Mouse (Mus musculus): ENCODE data around the gene Aldoc.

Aldoc gene

DNA sequence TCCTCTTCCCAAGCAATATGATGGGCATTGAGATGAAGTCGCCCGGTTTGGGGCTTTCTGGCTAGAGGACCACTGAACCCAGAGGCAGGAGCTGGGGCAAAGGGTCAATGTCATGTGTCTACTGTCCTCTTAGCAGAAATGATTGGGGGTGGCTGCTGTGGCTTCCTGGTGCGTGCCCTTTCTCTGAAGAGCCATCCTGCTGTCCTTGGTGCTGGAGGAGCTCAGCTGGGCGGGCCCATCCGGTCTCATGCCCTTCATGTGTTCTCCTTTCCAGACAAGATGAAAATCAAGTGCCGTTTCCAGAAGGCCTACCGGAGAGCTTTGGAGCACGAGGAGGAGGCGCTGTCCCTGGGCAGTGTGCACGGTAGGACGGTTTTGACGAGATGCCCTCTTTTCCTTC, 9.9 kb downstream of the Aldoc start:
- no peak for DNase-seq (ENCODE audit: low spot score)

DNA sequence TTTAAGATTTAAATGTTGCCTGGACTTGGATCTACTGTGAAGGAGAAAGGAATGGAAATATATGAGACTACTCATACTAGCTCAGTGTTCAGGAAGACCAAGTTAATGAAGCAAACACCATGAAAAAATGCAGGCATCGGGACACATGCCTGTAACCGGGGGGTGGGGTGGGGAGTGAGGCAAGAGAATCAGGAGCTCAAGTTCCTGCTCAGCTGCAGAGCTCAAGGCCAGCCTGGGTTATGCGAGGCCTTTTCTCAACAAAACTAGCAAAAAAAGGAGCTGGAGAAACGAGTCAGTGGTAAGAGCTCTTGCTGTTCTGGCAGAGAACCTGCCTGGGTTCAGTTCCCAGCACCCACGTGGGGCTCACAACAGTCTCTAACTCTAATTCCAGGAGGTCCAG, 11.2 kb downstream of the Aldoc start:
- no peak for DNase-seq (ENCODE audit: low spot score)

DNA sequence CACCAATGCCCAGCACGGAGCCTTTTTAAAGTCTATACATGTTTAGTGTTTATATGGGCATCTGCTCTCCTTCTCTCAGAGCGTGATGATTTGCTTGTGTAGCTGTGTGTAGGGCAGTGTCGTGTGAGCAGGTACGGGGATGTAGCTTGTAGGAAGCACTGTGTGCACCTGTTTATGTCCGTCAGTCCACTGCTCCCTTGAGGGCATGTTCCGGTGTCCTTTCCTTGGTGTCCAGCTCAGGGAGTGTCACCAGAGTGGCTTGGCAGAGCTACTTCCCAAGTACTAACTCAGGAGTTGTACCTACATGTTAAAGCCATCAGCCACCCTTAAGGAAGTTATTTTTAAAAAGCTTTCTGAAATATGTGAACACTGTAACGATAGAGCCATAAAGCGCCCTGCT, 14.3 kb downstream of the Aldoc start:
- no peak for DNase-seq (ENCODE audit: low spot score)

DNA sequence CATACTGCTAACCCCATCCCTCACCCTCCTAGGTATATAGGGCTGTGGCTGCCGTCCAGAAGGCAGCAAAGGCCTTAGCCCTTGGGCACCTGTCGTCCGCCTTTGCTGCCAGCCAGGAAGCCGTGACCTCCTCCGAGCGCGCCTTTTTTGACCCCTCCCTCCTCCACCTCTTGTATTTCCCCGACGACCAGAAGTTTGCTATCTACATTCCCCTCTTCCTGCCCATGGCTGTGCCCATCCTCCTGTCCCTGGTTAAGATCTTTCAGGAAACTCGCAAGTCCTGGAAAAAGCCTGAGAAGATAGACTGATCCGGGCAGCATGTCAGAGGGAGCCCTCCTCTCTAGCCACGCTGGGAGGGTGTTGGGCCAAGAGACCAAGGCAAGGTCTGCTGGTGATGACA, 18.9 kb downstream of the Aldoc start:
- no peak for DNase-seq (ENCODE audit: low spot score)

DNA sequence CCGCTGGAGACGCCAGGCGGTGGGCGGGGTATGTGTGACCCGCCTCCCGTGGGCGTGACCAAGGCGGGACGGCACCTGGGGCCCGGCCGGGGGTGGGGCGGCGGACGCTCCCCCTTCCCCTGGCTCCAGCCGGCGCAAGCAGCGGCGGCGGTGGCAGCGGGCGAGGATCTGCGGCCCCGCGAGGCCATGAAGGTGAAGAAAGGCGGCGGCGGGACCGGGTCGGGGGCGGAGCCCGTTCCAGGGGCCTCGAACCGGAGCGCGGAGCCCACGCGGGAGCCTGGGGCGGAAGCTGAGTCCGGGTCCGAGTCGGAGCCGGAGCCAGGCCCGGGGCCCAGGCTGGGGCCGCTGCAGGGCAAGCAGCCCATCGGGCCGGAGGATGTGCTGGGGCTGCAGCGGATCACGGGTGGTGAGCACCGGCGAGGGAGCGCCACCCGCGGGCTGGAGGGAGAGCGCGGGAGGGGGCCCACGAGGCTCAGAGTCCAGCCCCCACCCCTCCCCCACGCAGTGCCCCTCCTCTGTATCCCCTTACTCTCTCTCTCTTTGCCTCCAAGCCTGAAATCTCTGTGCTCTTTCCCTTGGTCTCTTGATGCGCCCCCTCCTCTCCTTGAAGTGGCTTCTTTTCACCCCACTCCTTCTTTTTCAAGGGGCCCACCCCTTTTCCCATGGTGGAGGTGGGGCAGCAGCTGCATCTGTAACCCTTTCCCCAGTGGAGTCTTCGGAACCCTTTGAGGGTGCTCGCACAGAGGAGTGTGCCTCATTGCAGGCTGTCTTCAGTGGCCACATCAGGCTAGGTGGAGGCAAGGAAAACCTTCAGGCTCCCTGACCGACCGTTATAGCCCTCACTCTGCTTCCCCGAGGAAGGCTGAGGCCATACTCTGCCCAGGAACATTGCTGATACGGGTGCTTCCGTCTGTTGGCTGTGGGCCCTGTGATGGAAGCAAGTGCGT, 20.9 kb downstream of the Aldoc start, which contains the start of gene Unc119:
Gene Unc119 (plus strand): TSS at position 102 of the 947 bp plus-strand sequence.
- DNase-seq (ENCODE audit: low spot score), result peak; percentile 84

DNA sequence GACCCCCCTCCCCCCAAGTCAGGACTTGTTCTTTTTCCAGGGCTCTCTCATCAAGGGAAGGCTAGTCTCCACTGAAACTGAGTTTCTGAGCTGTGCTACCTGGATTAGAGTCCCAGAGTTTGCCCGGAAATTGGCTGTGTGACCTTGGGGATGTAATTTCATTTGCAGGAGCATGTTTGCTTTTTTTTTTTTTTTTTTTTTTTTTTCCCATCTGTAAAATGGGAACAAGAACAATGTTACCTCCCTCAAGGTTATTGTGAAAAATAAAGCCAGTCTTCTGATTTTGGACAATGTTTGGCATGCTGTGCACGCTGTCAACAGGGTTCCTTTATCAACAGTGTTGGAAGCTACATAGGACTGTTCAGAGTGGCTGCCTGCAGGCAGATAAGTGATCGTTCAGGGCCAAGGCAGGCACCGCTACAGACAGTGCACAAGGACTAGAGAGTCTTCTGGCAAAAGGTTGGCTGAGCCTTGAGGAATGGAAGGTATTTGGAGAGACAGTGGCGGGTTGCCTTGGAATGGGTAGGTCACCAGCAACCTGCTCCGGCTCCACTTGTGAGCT, 21.6 kb downstream of the Aldoc start:
- DNase-seq (ENCODE audit: low spot score), result no peak

DNA sequence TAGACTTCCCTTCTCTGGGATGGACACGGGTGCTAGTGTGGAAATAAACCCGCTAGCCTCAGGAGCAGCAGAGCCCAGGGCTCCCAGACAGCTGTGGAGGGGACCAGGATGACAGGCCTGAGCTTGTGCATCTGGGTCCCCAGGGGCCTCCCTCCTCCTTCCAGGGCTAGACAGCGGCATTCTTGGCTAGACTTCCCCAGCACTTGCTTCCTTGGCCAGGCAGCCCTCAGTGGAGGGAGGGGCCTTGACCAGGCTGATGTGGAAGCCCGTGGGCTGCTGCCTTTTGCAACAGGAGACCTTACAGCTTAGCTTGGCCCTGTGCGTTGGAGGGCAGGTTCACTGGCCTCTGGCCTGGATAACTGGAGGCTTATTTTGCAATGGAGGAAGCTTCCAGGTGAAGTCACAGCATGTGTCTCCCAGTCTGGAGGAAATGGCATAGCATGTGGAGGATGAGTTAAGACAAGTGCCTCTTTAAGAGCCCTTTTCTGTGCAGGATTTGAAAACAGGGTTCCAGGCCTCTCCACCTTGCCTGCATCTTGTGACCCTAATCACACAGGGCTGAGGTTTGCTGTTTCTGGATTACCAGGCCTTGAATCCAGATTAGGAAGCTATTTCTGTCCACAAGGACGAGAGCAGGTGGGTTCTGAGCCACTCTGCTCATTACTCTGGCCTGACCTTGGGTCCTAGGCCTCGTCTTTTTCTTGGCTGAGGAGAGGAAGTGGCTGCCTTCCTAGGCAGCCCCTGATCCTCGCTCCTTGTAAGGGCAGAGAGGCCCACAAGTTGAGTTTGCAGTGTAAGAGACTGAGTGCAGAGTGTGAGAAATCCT, 22.3 kb downstream of the Aldoc start:
- DNase-seq (ENCODE audit: low spot score), result no peak

DNA sequence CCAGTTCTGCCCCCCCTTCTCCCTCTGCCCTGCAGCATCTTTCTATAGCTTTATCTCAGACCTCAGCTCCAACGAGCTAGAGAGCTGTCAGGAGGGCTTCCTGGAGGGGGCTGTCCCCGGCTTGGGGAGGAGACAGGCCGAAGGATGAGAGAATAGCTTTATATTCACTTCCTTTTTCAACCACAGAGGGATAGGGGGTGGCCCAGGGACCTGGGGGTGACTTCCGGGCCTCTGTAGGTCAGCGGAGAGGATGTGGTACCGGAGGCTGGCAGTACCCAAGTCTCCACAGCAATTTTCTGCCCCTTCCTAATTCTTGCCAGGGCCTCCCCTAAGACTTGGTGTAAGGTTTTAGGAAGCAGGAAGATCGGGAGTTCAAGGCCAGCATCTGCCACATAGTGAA, 23.0 kb downstream of the Aldoc start:
- no peak for DNase-seq (ENCODE audit: low spot score)

DNA sequence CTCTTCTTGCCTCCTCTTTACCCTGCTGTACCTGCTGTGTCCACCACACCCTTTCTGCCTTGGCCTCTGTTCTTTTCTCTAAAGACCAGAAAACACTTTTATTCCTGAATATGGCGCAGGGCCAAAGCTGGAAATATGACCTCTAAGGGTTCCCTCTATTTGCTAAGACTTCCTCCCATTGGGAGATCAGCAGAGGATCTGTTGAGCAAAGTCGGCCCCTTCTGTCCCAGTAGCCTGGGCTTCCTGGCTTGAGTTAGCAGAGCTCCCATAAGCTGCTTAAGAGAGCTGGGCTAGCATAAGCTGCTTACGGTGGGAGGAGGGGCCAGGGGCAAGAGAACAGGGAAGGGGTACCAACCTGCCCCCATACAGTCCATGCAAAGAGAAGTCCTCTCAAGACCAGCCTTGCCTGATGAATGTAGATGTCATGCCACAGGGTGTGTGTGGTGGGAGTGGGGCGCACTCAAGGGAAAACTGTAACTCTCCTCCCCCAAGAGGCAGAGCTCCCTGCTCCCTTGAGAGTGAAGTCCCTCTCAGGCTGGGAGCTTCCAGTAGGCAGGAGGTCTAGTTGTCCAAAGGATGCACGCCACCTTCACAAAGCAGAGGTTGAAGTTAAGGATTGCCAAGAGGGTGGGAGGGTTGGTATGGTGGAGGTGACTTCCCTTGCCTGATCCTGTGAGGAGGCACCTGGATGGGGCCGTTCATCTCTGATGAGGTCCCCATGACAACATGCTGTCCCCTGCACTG, 23.7 kb downstream of the Aldoc start:
- DNase-seq (ENCODE audit: low spot score), result no peak

DNA sequence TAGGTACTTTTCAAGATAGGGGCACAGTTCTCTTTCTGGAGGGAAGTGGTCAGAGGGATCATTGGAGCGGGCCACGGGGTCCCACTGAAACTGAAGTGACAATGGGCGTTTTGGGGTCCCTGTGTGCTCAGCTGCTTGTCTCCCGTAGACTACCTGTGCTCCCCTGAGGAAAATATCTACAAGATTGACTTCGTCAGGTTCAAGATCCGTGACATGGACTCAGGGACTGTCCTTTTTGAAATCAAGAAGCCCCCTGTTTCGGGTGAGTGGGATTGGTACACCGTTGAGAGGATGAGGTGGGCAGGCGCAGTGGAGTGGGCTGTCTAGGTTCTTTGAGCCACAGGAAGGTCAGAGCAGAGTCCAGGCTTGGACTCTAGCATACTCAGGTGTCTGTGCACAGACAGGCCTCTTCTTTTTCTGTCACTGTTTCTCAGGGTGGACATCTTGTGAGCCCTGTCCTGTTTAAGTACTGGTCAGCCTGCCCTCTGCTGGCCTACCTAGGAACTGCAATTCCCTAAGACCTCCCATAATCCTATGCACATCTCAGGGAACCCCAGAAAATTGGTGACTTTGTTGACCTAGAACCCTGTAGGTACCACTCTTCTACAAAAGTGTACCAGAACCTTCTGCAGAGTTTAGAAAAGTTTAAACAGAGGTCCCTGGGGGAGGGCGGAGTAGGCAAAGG, 24.4 kb downstream of the Aldoc start:
- DNase-seq (ENCODE audit: low spot score), result peak; percentile 94

DNA sequence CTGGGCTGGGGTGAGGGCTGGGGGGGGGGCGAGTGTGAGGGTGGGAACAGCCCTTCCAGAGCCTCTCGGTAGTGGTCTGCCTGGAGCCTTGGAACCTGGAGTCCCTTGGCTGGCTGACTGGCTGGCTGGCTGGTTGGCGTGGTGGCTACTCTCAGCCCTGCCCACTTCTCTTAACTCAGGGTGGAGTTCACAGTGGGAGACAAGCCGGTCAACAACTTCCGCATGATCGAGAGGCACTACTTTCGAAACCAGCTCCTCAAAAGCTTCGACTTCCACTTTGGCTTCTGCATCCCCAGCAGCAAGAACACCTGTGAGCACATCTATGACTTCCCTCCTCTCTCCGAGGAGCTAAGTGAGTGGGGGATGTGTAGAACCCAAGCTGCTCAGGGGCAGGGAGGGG, 25.1 kb downstream of the Aldoc start:
- DNase-seq (ENCODE audit: low spot score), result no peak

DNA sequence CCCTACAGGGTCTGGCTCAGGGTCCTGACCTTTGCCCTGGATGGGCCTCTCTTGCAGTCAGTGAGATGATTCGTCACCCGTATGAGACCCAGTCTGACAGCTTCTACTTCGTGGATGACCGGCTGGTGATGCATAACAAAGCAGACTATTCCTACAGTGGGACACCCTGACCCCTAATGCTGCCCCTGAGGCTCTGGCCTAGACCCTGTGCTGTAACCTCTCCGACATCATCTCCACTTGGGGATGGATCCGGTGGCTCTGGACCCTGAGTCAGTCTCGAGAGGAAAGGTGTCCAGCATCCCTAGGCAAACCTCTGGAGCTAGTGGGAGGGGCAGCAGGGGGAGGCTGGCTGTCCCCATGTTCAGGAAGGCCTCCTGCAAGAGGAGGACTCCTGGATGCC, 25.7 kb downstream of the Aldoc start:
- peak; percentile 26 for DNase-seq (ENCODE audit: low spot score)

DNA sequence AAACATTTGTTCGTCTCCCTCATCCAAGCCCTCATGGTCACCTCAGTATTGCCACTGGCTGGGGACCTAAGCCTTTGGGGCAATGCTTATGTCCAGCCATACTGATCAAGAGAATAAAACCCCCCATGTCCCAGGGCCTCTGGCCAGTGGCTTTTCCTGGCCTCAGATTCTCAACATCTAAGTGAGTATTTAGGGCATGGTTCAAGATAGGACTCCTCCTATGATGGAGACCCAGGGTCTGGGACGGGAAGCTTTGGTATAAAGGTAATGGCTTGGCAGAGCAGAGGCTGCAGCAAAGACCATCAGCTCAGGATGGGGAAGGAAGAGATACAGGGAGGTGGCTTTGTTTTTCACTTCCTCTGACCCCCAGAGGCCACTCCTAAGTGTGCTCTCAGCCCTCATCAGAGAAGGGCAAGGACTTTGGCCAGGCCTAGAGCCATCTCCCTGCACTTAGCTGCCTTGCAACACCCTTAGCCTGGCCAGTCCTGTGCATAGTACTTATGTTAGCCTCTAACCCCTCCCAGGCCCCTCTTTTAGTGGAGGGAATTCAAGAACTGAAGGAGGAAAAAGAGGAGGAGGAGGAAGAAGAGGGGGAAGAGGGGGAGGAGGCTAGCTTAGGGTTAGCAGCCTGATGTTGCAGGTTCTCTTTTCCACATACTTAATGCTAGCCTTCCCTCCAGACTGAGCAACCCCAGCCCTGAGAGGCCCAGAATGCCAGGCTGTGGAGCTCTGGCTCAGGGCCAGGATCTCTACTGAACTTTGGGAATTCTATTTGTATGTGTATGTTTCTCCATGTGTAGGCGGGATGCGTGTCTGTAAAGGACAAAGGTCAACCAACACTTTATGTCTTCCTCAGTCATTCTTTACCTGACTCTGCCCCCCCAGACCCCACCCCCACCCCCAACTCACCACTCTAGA, 26.9 kb downstream of the Aldoc start:
- DNase-seq (ENCODE audit: low spot score), result no peak

DNA sequence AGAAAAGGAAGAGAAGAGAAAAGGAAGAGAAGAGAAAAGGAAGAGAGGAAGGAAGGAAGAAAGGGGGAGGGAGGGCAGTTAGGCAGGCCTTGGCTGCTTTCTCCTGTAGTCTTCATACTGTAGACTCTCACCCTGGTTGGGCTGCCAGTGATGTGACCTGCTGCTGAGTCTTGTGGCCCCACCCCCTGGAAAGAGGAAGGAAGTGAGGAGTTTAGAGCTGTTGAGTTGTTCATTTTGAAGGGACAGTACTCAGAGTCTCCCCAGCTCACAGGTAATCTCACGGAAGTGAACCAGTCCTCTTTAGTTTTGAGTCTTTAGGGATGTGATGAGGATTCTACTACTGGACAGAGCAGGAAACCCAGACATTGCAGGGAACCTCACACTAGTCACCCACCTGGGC, 30.3 kb downstream of the Aldoc start:
- DNase-seq (ENCODE audit: low spot score), result no peak

DNA sequence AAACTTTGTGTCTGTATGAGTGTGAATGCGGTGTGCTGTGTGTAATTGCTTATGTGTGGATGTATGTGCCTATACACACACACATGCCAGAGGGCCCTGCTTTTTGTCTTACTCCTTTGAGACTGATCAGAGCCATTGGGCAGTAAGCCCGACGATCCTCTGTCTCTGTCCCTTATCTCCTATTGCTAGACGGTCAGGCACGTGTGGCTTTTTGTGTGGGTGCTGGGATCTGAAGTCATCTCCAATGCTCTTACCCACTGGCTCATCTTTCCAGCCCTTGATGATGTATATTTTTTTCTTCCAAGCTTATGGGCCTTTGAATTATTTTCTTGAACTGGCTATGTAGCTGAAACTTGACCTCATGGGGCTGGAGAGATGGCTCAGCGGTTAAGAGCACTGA, 32.1 kb downstream of the Aldoc start:
- DNase-seq (ENCODE audit: low spot score), result no peak

DNA sequence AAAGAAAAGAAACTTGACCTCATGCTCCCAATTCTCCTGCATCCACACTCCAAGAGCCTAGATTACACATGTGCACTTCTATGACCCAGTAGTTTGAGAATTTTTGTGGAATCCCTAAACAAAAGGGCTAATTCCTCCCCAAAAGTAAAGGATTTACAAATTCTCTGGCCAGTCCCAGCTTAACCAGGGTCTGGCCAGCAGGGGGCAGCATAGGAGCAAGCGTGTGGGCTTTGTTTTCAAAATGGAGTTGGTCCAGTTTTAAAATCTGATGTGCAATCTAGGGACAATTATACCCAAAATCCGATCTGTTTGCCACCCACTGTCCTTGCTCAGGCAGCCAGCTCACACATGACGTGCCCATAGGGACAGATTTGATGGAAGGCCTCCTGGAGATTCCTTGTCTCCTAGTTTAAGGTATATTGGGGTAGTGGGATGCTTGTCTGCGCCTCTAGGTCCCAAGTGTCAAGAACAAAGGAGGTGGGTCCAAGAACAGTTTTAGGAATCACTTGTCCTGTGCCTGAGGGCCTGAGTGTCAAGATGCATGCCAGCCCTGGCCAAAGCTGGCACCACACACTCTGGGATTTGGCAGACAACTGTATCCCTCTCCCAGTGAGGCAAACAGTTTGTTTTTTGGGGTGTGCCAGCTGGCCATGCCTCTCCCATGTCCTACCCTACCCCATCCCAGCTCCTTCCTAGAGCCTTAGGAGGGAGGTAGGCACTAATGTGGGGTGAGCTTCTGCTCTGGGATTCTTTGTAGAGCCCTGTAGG, 32.9 kb downstream of the Aldoc start:
- DNase-seq (ENCODE audit: low spot score), result peak; percentile 71

DNA sequence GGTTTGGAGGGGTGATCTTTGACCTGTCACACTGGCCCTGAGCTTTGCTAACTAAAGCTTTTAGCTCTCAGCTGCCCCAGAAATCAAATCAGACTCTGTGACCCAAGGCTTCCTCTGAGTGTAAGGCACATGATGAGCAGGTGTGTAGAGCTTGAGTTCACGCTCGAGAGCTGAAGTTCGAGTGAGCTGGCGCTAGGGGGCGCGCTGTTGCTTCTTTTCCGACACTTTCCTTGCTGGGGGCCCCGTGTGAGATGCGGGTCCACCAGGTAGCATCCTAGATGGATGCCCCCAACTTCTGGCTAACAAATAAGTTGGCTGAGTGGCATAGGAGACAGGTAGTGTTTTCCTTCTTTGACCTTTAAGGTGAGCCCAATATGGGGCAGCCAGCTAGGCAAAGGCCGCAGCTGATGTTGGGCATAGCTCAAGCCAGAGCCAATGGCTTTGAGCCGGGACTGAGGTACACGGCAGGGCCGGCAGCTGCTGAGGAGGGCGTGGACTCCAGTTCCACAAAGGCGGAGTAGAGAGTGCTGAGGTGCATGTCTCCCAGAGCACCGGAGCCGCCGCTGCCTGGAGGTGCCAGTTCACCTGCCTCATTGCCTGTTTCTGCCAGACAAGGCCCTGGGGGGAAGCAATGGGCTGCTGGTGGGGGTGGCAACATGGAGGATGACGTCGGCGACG, 35.7 kb downstream of the Aldoc start:
- DNase-seq (ENCODE audit: low spot score), result peak; percentile 57

DNA sequence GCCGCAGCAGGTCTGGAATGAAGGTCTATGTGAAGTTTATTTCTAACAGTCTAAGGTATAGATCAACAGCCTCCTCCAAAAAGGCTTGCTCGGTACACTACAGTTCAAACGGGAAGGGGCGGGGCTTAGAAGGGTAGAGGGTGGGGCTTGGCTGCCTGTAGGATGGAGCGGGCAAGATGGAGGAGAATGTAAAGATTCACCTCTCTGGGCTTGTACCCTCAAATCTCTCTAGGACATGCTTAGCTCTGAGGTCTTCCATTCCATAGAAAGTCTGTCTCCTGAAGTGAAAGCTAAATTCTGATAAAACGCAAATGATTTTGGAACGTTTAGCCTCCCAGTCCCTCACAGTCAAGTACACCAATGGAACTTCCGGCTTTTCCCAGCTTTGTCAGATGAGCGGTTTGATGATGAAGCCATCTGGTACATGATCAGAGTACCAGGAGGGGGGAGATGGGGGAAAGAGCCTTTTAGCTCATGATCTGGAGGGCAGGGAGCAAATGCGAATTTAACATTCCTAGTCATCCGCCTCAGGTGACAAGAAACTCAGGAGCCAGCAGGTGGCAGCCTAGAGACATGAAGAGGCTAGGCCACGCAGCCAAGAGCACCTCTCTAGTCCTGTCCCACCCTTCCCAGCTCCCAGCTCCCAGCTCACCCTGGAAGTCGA, 37.5 kb downstream of the Aldoc start:
- peak; percentile 91 for DNase-seq (ENCODE audit: low spot score)

DNA sequence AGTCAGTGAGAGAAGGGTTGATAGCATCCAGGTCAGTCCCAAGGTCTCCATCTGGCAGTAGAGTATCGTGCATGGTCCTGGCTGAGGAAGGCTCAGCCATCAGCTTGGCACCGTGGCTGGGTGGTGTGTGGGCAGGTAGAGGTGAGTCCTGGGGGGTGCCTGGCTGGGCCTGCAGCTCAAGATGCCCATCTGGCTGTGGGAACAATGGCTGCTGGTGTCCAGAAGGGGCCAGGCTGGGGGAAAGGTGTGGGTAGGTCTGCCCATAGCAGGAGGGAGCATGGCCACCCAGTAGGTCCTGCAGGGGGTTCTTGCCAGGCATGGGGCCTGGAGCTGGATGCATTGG, 38.0 kb downstream of the Aldoc start:
- DNase-seq (ENCODE audit: low spot score), result no peak
